Mouse (Mus musculus) small intestine, adult 2 months (tissue): Measurements from ENCODE around the gene Vav1.

ENCODE experiments used
- CTCF ChIP-seq: fragments of 200-500 bp; IDR thresholded peaks from 2 replicates; pipeline ENCODE4 v1.5.1; 2012; ENCODE audit warnings: low read depth, mild to moderate bottlenecking, control low read depth, inconsistent platforms, low read length, moderate library complexity, mixed read lengths; ENCODE audit not compliant: insufficient replicate concordance, insufficient read length; ENCODE audit errors: extremely low read depth
- POLR2A ChIP-seq: fragments of 200-500 bp; IDR thresholded peaks from 2 replicates; pipeline ENCODE4 v1.6.1; 2012; ENCODE audit warnings: low read depth, mild to moderate bottlenecking, control low read depth, inconsistent platforms, low read length, moderate library complexity

DNA sequence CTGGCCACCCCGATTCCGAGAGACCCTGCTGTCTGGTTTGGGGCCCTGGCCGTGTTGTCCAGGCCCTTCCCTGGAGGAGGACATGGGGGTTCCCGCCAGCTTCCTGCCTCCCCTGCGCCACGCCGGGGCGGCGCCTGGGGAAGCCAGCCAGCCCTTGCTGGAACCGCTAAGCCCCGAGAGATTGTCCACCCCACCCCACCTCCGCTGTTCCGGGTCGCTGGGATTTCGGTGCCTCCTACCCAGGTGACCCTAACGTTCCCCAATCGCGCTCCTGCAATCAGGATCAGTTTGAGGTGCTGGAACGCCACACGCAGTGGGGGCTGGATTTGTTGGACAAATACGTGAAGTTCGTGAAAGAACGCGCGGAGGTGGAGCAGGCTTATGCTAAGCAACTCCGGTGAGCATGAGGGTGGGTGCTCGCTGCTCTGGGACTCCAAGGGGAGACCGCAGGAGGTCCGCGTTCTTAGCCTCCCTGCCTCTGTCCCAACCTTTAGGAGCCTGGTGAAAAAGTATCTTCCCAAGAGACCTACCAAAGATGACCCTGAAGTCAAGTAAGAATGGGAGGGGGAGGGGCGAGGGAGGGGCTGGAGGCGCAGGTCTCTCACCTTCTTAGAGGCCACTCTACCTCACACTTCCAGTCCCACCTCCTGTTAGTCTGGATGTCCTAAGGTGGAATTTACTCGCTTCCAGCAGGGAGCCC, 28.3 kb upstream of the Vav1 start:
- TF ChIP-seq CTCF (no peak), POLR2A (no peak)
